Mouse (Mus musculus): ENCODE results near the gene Mknk2. TPM values are rescaled to one million over a fixed set of nuclear protein-coding genes. Genes with fewer than 3 reads are reported as not detected.

Mknk2 gene
- polyA plus RNA-seq, 1 experiment: 54.0 TPM

- peaks cover 2% of the 10 kb centered on the region; the same call in 1 of the 2 replicates for H3K4me1 ChIP-seq (ENCODE audit: control insufficient read depth, insufficient read depth, low read length)
- H3K4me3 ChIP-seq (ENCODE audit: insufficient read depth, low read length): no peak overlapping the region
- TF ChIP-seq CTCF (IDR thresholded peaks at IDR 0.05; ENCODE audit: extremely low read depth, insufficient read depth, low read length) (no peak), POLR2A (IDR thresholded peaks at IDR 0.05; ENCODE audit: extremely low read depth, insufficient read depth, low read length) (no peak)
- H3K27ac ChIP-seq (ENCODE audit: insufficient read depth, low read length): no peak overlapping the region
These were observed 22.8 kb upstream of the Mknk2 start for GRCm38 (mm10) chr10:80700732-80701131.

- H3K27ac ChIP-seq (ENCODE audit: insufficient read depth, low read length): no peak overlapping the region
- H3K4me1 ChIP-seq (ENCODE audit: control insufficient read depth, insufficient read depth, low read length): peaks cover 2% of the 10 kb centered on the region; the same call in 1 of the 2 replicates
- TF ChIP-seq POLR2A (IDR thresholded peaks at IDR 0.05; ENCODE audit: extremely low read depth, insufficient read depth, low read length) (no peak), CTCF (IDR thresholded peaks at IDR 0.05; ENCODE audit: extremely low read depth, insufficient read depth, low read length) (no peak)
- no peak overlapping the region for H3K4me3 ChIP-seq (ENCODE audit: insufficient read depth, low read length)
These were observed 22.2 kb upstream of the Mknk2 start for GRCm38 (mm10) chr10:80700038-80700504.

- no peak for TF ChIP-seq CTCF (IDR thresholded peaks at IDR 0.05; ENCODE audit: extremely low read depth, insufficient read depth, low read length)
- TF ChIP-seq POLR2A (IDR thresholded peaks at IDR 0.05; ENCODE audit: extremely low read depth, insufficient read depth, low read length): no peak
These were observed 20.7 kb upstream of the Mknk2 start for GRCm38 (mm10) chr10:80698605-80699004.

GRCm38 (mm10) chr10:80697812-80698211 is 19.9 kb upstream of the Mknk2 start:
- TF ChIP-seq POLR2A (IDR thresholded peaks at IDR 0.05; ENCODE audit: extremely low read depth, insufficient read depth, low read length) (no peak), CTCF (IDR thresholded peaks at IDR 0.05; ENCODE audit: extremely low read depth, insufficient read depth, low read length) (no peak)

More at GRCm38 (mm10) chr10:80698605-80699004, 20.7 kb upstream of the Mknk2 start:
- Histone ChIP-seq H3K4me3 (ENCODE audit: insufficient read depth, low read length) (no peak overlapping the region), H3K27ac (ENCODE audit: insufficient read depth, low read length) (no peak overlapping the region), H3K4me1 (ENCODE audit: control insufficient read depth, insufficient read depth, low read length) (peaks cover 2% of the 10 kb centered on the region; the same call in 1 of the 2 replicates)

GRCm38 (mm10) chr10:80697393-80697787 is 19.5 kb upstream of the Mknk2 start:
- Histone ChIP-seq H3K27ac (ENCODE audit: insufficient read depth, low read length) (no peak overlapping the region), H3K4me1 (ENCODE audit: control insufficient read depth, insufficient read depth, low read length) (peaks cover 2% of the 10 kb centered on the region; the same call in 1 of the 2 replicates), H3K4me3 (ENCODE audit: insufficient read depth, low read length) (no peak overlapping the region)
- no peak for TF ChIP-seq CTCF (IDR thresholded peaks at IDR 0.05; ENCODE audit: extremely low read depth, insufficient read depth, low read length)

More at GRCm38 (mm10) chr10:80697812-80698211, 19.9 kb upstream of the Mknk2 start:
- Histone ChIP-seq H3K27ac (ENCODE audit: insufficient read depth, low read length) (no peak overlapping the region), H3K4me3 (ENCODE audit: insufficient read depth, low read length) (no peak overlapping the region), H3K4me1 (ENCODE audit: control insufficient read depth, insufficient read depth, low read length) (peaks cover 2% of the 10 kb centered on the region; the same call in 1 of the 2 replicates)

GRCm38 (mm10) chr10:80696502-80697392 is 18.8 kb upstream of the Mknk2 start:
- Histone ChIP-seq H3K27ac (ENCODE audit: insufficient read depth, low read length) (no peak overlapping the region), H3K4me1 (ENCODE audit: control insufficient read depth, insufficient read depth, low read length) (peaks cover 2% of the 10 kb centered on the region; the same call in 1 of the 2 replicates), H3K4me3 (ENCODE audit: insufficient read depth, low read length) (no peak overlapping the region)
- TF ChIP-seq CTCF (IDR thresholded peaks at IDR 0.05; ENCODE audit: extremely low read depth, insufficient read depth, low read length) (no peak), POLR2A (IDR thresholded peaks at IDR 0.05; ENCODE audit: extremely low read depth, insufficient read depth, low read length) (no peak)

GRCm38 (mm10) chr10:80695801-80696501 is 18.0 kb upstream of the Mknk2 start:
- Histone ChIP-seq H3K4me3 (ENCODE audit: insufficient read depth, low read length) (no peak overlapping the region), H3K4me1 (ENCODE audit: control insufficient read depth, insufficient read depth, low read length) (peaks cover 2% of the 10 kb centered on the region; the same call in 1 of the 2 replicates), H3K27ac (ENCODE audit: insufficient read depth, low read length) (no peak overlapping the region; the same call in 1 of the 2 replicates)
- TF ChIP-seq CTCF (IDR thresholded peaks at IDR 0.05; ENCODE audit: extremely low read depth, insufficient read depth, low read length) (no peak), POLR2A (IDR thresholded peaks at IDR 0.05; ENCODE audit: extremely low read depth, insufficient read depth, low read length) (no peak)

- no peak overlapping the region for H3K4me3 ChIP-seq (ENCODE audit: insufficient read depth, low read length)
- H3K4me1 ChIP-seq (ENCODE audit: control insufficient read depth, insufficient read depth, low read length): no peaks in the 10 kb centered on the region
- no peak overlapping the region for H3K27ac ChIP-seq (ENCODE audit: insufficient read depth, low read length)
- no peak for TF ChIP-seq POLR2A (IDR thresholded peaks at IDR 0.05; ENCODE audit: extremely low read depth, insufficient read depth, low read length)
- TF ChIP-seq CTCF (IDR thresholded peaks at IDR 0.05; ENCODE audit: extremely low read depth, insufficient read depth, low read length): no peak
These were observed 17.3 kb upstream of the Mknk2 start for GRCm38 (mm10) chr10:80695186-80695585.

GRCm38 (mm10) chr10:80694159-80694938 is 16.4 kb upstream of the Mknk2 start:
- Histone ChIP-seq H3K4me1 (ENCODE audit: control insufficient read depth, insufficient read depth, low read length) (no peaks in the 10 kb centered on the region), H3K4me3 (ENCODE audit: insufficient read depth, low read length) (no peak overlapping the region), H3K27ac (ENCODE audit: insufficient read depth, low read length) (no peak overlapping the region)
- no peak for TF ChIP-seq CTCF (IDR thresholded peaks at IDR 0.05; ENCODE audit: extremely low read depth, insufficient read depth, low read length)
- TF ChIP-seq POLR2A (IDR thresholded peaks at IDR 0.05; ENCODE audit: extremely low read depth, insufficient read depth, low read length): no peak
